Mouse (Mus musculus) thymus, adult 2 months (tissue): Measurements from ENCODE around the gene Dchs1.

Source experiments
- CTCF ChIP-seq: fragments of 200-500 bp; IDR thresholded peaks from 2 replicates; pipeline ENCODE4 v1.5.1; 2012; ENCODE audit warnings: mild to moderate bottlenecking, control low read depth, low read length, moderate library complexity, borderline replicate concordance; ENCODE audit not compliant: control insufficient read depth, poor library complexity, insufficient read depth; ENCODE audit errors: extremely low read depth
- POLR2A ChIP-seq: fragments of 200-500 bp; IDR thresholded peaks from 2 replicates; pipeline ENCODE4 v1.6.1; 2012; ENCODE audit warnings: mild to moderate bottlenecking, low read length, control low read depth, moderate library complexity; ENCODE audit not compliant: control insufficient read depth, poor library complexity, insufficient read depth; ENCODE audit errors: extremely low read depth

DNA sequence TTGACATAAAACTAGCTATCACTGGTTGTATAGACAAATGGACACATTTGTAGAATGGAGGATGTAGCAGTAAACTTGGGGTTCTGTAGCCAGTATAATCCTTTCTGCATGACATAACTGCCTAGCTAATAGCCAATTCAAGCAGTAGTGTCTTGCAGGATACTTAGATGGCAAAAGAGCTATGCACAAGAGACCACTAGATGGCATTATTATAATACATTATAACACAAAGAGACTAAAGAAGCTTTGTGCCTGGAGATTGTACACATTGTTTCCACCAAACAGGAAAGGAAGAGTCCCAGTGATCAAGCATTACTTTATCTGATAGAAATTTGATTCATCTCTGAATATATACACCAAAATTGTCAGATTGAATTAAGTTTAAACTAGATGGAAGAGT is 29.3 kb upstream of the Dchs1 start:
- TF ChIP-seq CTCF (no peak), POLR2A (no peak)
